Mouse (Mus musculus): ENCODE results near the gene Ttc7b.

GRCm38 (mm10) chr12:100437862-100438261, 82.8 kb downstream of the Ttc7b start:
- TF ChIP-seq CTCF (IDR thresholded peaks at IDR 0.05; ENCODE audit: borderline replicate concordance, extremely low read depth, insufficient read depth, insufficient read length) (no peak), POLR2A (IDR thresholded peaks at IDR 0.05; ENCODE audit: borderline replicate concordance, extremely low read depth, insufficient read depth, insufficient read length, poor library complexity, severe bottlenecking) (no peak)

Measured in brain, embryonic 14.5 days (tissue).